Mouse (Mus musculus): ENCODE results near the gene Srrm1. TPM values are rescaled to one million over a fixed set of nuclear protein-coding genes. Genes with fewer than 3 reads are reported as not detected.
"Not testable (repeated sequence)": the region's sequence is repeated elsewhere in the genome, so short reads cannot be mapped to it uniquely, and the experiment has no call there.

The Srrm1 gene
- polyA plus RNA-seq, 1 experiment from 2014 or later = 259 TPM

GRCm38 (mm10) chr4:135354751-135355150 is 1.6 kb upstream of the Srrm1 start:
- not testable (repeated sequence) for DNase-seq (ENCODE audit: low spot score)

GRCm38 (mm10) chr4:135353794-135354450 is 801 bp upstream of the Srrm1 start:
- peak; percentile 7 for DNase-seq (ENCODE audit: low spot score)

DNA sequence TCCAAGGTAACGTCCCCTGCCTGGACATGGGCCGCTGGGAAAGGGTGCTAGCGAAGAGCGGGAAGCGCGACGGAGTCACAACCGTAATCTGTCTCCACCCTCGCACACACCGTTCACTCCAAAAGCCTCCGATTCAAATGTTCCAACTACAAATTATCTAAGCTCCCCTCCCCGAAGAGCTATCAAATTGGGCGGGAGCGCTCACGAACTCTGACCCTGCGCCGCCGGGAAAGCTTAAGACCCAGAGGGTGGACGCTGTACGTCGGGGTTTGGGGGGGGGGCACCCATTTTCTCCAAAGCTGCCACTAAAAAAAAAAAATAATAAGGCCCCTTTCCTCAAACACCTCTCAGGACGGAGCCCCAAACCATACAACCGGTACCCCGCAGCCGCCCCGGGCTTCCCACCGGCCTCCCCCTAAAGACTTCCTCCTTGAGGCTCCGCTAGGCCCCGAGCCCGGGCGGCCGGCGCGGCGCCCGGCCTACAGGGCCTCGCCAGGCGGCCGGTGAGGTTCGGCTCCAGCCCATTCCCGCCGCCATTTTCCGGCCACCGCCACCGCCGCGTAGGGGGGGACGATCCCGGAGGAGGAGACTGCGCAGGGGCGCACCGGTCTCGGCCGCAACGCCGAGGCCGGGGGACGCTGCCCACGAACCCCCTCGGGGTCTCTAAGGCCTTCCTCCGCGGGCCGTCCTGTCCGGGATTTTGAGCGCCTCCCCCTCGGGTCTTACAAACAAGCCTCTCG is 625 bp downstream of the Srrm1 start:
- no peak for DNase-seq (ENCODE audit: low spot score)

GRCm38 (mm10) chr4:135337376-135337942 is 15.7 kb downstream of the Srrm1 start:
- DNase-seq (ENCODE audit: low spot score) = no peak

DNA sequence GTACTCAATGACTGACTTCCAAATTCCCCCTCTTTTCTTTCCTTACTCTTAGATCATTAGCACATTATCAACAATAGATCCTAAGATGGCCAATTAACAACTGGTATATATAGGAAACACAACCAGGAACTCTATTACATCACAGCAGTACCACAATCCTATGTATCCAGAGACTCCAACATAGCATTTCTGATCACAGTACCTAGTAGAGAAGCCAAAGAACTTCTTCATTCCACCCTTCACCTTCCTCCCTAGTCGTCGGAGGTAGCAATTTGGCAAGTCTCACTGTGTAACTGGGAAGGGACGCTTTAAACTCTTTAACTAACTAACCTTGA is 17.1 kb downstream of the Srrm1 start:
- DNase-seq (ENCODE audit: low spot score) = no peak

DNA sequence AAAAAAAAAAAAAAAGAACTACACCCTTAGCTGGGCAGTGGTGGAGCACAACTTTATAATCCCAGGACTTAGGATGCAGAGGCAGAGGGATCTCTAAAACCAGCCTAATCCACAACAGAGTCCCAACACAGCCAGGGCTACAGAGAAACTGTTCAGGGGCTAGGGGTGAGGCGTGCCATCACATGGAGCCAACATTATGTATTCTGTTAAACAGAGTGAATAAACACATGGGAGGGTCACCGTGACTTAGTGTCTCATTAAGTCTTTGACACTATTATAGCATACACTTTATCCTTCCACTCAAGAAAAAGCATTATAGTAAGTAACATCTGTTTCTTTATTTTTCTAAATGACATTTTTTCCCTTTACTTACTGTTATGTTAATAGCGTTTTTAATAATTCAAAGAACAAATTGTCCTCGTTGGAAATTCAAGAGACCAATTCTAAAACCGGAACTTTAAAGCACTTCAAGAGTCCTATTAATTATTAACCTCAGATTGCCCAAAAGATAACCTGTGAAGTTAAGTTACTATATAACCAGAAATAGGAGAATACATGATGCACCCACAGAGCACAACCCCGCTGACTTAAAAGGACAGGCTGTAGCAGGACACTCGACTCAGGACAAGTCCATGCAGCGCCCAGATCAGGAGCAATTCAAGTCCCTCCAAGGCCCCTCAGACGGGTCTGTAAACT is 17.6 kb downstream of the Srrm1 start:
- DNase-seq (ENCODE audit: low spot score) = no peak

DNA sequence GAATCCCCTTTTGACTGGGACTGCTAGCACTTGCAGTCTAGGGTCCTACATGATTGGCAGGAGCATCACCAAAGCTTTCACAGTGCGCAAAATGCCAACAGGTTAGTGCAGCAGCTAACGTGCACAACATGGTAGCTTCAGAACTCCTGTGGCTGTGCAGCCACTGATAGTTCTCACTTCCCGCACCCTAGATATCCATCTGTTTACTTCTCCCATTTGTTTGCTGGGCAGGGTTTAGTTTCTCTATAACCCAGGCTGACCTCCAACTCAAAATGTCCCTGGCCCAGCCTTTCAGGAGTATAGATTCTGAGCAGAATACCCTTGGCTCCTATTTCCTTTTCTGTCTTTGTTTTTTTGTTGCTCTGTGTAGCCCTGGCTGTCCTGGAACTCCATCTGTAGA is 26.7 kb downstream of the Srrm1 start:
- DNase-seq (ENCODE audit: low spot score) = no peak

DNA sequence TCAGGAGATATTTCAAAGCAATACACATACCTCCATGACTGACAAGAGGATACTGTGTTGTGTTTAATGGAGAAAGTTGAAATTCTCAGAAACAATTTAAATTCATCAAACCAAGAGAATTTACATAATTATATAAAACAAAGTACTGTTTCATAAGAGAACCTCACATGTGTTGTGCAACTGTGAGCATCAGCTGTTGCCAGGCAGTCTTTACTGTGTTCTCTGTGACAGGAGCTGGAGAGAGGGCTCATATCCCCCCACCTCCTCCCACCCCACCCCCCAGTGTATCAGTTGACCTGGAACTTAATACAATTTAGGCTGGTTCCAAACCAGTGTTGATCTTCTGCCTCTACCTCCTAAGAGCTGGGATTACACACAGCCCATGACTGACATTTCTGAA is 27.1 kb downstream of the Srrm1 start:
- no peak for DNase-seq (ENCODE audit: low spot score)

- no peak for DNase-seq (ENCODE audit: low spot score)
Measured at GRCm38 (mm10) chr4:135323021-135323420, 30.1 kb downstream of the Srrm1 start.

DNA sequence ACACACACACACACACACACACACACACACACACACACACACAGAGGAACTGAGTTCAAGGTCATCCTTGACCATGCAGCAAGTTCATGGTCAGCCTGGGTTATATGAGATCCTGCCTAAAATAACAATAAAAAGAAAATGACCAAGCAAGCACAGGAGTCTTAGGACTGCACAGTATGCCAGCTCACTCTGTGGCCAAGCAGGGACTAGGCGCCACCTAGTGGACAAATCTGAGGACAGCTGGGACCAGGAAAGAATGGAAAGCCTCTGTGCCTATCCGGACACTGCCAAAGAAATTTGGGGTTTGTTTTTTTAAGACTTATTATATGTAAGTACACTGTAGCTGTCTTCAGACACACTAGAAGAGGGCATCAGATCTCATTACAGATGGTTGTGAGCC is 35.2 kb downstream of the Srrm1 start:
- DNase-seq (ENCODE audit: low spot score) = peak; percentile 70

DNA sequence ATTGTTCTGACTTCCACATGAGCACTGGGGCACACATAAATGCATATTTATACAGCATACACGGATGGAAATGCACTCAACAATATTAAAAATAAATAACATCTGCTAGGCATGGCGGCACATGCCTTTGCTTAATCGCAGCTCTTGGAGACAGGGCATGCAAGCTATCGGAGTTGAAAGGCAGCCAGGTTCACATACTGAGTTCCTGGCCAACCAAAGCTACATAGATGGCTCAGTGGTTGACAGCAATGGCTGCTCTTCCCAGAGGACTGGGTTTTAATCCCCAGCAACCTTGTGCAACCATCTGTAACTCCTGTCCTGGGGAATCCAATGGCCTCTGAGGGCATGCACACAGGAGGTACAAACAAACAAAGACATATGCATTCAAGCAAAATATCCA is 35.6 kb downstream of the Srrm1 start:
- no peak for DNase-seq (ENCODE audit: low spot score)

GRCm38 (mm10) chr4:135315287-135315686 is 37.8 kb downstream of the Srrm1 start:
- DNase-seq (ENCODE audit: low spot score) = no peak

GRCm38 (mm10) chr4:135314419-135314832 is 38.7 kb downstream of the Srrm1 start:
- DNase-seq (ENCODE audit: low spot score) = no peak

- DNase-seq (ENCODE audit: low spot score) = peak; percentile 52
Measured at GRCm38 (mm10) chr4:135313761-135314241, 39.3 kb downstream of the Srrm1 start.

DNA sequence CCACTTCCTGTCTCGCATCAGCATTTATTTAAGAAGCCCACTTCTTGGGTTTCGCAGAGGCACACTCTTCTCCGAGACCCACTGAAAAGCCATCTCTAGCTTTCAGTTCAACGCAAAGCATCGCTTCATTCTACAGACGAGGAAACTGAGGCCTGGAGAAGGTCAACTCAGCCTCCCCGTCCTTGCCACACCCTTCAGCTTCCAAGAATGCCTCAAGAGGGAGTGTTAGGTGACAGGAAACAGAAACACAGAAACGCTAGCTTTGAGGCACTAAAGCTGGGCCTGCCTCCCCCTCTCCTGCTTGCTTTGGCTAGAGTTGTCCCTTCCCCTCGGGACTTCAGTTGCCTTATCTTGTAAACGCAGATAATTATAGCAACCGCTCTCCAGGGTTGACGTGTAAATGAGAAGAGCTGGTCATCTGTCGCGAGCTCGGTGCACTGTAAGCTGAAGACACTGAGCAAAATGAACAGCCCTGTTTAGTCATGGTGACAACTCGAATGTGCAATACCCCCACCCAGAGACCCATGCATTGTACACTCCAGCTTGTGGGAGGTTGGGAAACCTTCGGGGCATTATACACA is 39.9 kb downstream of the Srrm1 start:
- DNase-seq (ENCODE audit: low spot score) = no peak

- peak; percentile 48 for DNase-seq (ENCODE audit: low spot score)
Measured at GRCm38 (mm10) chr4:135312706-135313105, 40.4 kb downstream of the Srrm1 start.

- DNase-seq (ENCODE audit: low spot score) = no peak
Measured at GRCm38 (mm10) chr4:135310371-135310770, 42.8 kb downstream of the Srrm1 start.

GRCm38 (mm10) chr4:135309726-135310125 is 43.4 kb downstream of the Srrm1 start:
- no peak for DNase-seq (ENCODE audit: low spot score)

- DNase-seq (ENCODE audit: low spot score) = no peak
Measured at GRCm38 (mm10) chr4:135309112-135309659, 43.9 kb downstream of the Srrm1 start.

- DNase-seq (ENCODE audit: low spot score) = no peak
Measured at GRCm38 (mm10) chr4:135306971-135307632, 46.0 kb downstream of the Srrm1 start.

GRCm38 (mm10) chr4:135306533-135306932 is 46.6 kb downstream of the Srrm1 start:
- DNase-seq (ENCODE audit: low spot score) = no peak
